Mouse (Mus musculus) hindbrain, embryonic 11.5 days (tissue): ENCODE data around the gene Tubg2. TPM values are rescaled to one million over a fixed set of nuclear protein-coding genes. Genes with fewer than 3 reads are reported as not detected.
"Not testable (repeated sequence)": the region's sequence is repeated elsewhere in the genome, so short reads cannot be mapped to it uniquely, and the experiment has no call there.

Experiments
- ATAC-seq: fragments of 200-750 bp; cut with Nextera tagmentation; 2 replicates; pipeline ENCODE4 v1.8.0; 2017; ENCODE audit warnings: mild to moderate bottlenecking, moderate TSS enrichment, moderate library complexity; ENCODE audit not compliant: low FRiP score
- DNase-seq: peaks from one replicate; pipeline ENCODE4 v3.0.0-alpha.2; 2015; ENCODE audit warnings: low spot score
- H3K27ac ChIP-seq: fragments of 300-500 bp; sonication (generic); 2 replicates; pipeline ENCODE4 v1.5.1; 2014; ENCODE audit warnings: mild to moderate bottlenecking, low read depth, low read length
- H3K27me3 ChIP-seq: fragments of 300-500 bp; sonication (generic); 2 replicates; pipeline ENCODE4 v1.6.1; 2014; ENCODE audit warnings: mild to moderate bottlenecking, low read length, moderate library complexity, mixed read lengths; ENCODE audit not compliant: control insufficient read depth, insufficient read depth
- H3K36me3 ChIP-seq: fragments of 300-500 bp; sonication (generic); 2 replicates; pipeline ENCODE4 v1.6.1; 2014; ENCODE audit warnings: mild to moderate bottlenecking, low read length, moderate library complexity, mixed read lengths; ENCODE audit not compliant: control insufficient read depth, insufficient read depth
- H3K4me1 ChIP-seq: fragments of 300-500 bp; sonication (generic); replicated peaks from 2 replicates; pipeline ENCODE4 v1.6.1; 2014; ENCODE audit warnings: low read length, mixed read lengths; ENCODE audit not compliant: control insufficient read depth, insufficient read depth
- H3K4me2 ChIP-seq: fragments of 300-500 bp; sonication (generic); replicated peaks from 2 replicates; pipeline ENCODE4 v1.6.1; 2014; ENCODE audit warnings: mild to moderate bottlenecking, low read depth, low read length
- H3K4me3 ChIP-seq: fragments of 300-500 bp; sonication (generic); 2 replicates; pipeline ENCODE4 v1.5.1; 2014; ENCODE audit warnings: low read depth, low read length
- H3K9ac ChIP-seq: fragments of 300-500 bp; sonication (generic); 2 replicates; pipeline ENCODE4 v1.6.1; 2014; ENCODE audit warnings: low read depth, low read length
- H3K9me3 ChIP-seq: fragments of 300-500 bp; sonication (generic); 2 replicates; pipeline ENCODE4 v1.6.1; 2016; ENCODE audit warnings: low read length; ENCODE audit not compliant: control insufficient read depth
- WGBS: fragments of 180-500 bp; shearing (Covaris S2); extraction: QIAGEN DNeasy Blood & Tissue Kit; methylation state at CpG from one replicate; pipeline ENCODE4 v1.1.7; 2014; 5-methylcytosine and 5-hydroxymethylcytosine counted together
- polyA plus RNA-seq: library from polyadenylated mRNA; unstranded; fragments of >200 nt; fragmentation: Nextera tagmentation; extraction: Ambion mirVana; gene quantifications from 2 replicates; pipeline ENCODE4 v1.2.1, GENCODE M21; 2014

The Tubg2 gene
- polyA plus RNA-seq, 1 experiment from 2014 or later, result 5.5 TPM

- peaks cover 35% of the 10 kb centered on the region for H3K27me3 ChIP-seq
- not testable (repeated sequence) for H3K9ac ChIP-seq, DNase-seq, H3K4me2 ChIP-seq, H3K9me3 ChIP-seq, H3K36me3 ChIP-seq, ATAC-seq, H3K4me3 ChIP-seq, H3K27ac ChIP-seq
- 81% methylated on average over 6 of the region's 10 CpGs for WGBS
- H3K4me1 ChIP-seq, result peaks cover 12% of the 10 kb centered on the region
Measured at GRCm38 (mm10) chr11:101160151-101160550, 4.4 kb downstream of the Tubg2 start.

DNA sequence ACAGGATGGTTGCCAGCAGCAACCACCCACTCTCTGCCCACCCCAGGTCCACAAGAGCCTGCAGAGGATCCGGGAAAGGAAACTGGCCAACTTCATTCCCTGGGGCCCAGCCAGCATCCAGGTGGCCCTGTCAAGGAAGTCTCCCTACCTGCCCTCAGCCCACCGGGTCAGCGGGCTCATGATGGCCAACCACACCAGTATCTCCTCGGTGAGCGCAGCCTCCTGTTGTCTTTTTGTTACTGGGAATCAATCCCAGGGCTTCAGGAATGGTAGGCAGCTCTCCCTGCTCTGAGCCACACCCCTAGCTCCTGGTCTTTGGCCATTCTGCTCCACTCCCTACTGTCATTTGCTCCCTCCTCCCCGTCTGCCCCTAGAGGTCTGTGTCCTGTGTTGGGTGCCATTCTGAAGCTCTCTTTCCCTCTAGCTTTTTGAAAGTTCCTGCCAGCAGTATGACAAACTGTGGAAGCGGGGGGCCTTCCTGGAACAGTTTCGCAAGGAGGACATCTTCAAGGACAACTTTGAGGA lies 5.3 kb downstream of the Tubg2 start:
- not testable (repeated sequence) for H3K9me3 ChIP-seq
- 80% methylated on average over 6 of the region's 8 CpGs for WGBS

GRCm38 (mm10) chr11:101161551-101161950 lies 5.8 kb downstream of the Tubg2 start:
- 91% methylated on average over 15 of the region's 15 CpGs for WGBS
- Histone ChIP-seq H3K27me3 (peaks cover 45% of the 10 kb centered on the region), H3K4me2 (no peak overlapping the region), H3K36me3 (no peaks in the 10 kb centered on the region), H3K4me1 (peaks cover 6% of the 10 kb centered on the region), H3K9me3 (no peaks in the 10 kb centered on the region), H3K9ac (no peak overlapping the region), H3K4me3 (no peak overlapping the region), H3K27ac (no peak overlapping the region)
- no peak for ATAC-seq
- no peak for DNase-seq

More for the DNA sequence above, 5.3 kb downstream of the Tubg2 start:
- H3K9ac ChIP-seq, H3K27ac ChIP-seq, DNase-seq, H3K4me1 ChIP-seq, ATAC-seq, H3K4me2 ChIP-seq, H3K4me3 ChIP-seq, H3K36me3 ChIP-seq: not testable (repeated sequence)
- peaks cover 40% of the 10 kb centered on the region for H3K27me3 ChIP-seq

GRCm38 (mm10) chr11:101162301-101162700 lies 6.6 kb downstream of the Tubg2 start:
- Histone ChIP-seq H3K27ac (no peak overlapping the region), H3K4me2 (no peak overlapping the region), H3K36me3 (no peaks in the 10 kb centered on the region), H3K27me3 (peaks cover 53% of the 10 kb centered on the region), H3K4me1 (peaks cover 6% of the 10 kb centered on the region), H3K4me3 (no peak overlapping the region), H3K9ac (no peak overlapping the region), H3K9me3 (no peaks in the 10 kb centered on the region)
- WGBS, result 61% methylated on average over 5 of the region's 5 CpGs
- ATAC-seq (no peak), DNase-seq (no peak)

- WGBS, result 60% methylated on average over 5 of the region's 5 CpGs
- no peak overlapping the region for H3K4me2 ChIP-seq
- H3K4me3 ChIP-seq, result no peak overlapping the region
- DNase-seq (no peak), ATAC-seq (no peak)
- H3K36me3 ChIP-seq, result no peaks in the 10 kb centered on the region
- H3K9ac ChIP-seq, result no peak overlapping the region
- no peaks in the 10 kb centered on the region for H3K9me3 ChIP-seq
- H3K27me3 ChIP-seq, result peaks cover 57% of the 10 kb centered on the region
- no peak overlapping the region for H3K27ac ChIP-seq
- H3K4me1 ChIP-seq, result peaks cover 6% of the 10 kb centered on the region
Measured at GRCm38 (mm10) chr11:101162772-101163171, 7.1 kb downstream of the Tubg2 start.

DNA sequence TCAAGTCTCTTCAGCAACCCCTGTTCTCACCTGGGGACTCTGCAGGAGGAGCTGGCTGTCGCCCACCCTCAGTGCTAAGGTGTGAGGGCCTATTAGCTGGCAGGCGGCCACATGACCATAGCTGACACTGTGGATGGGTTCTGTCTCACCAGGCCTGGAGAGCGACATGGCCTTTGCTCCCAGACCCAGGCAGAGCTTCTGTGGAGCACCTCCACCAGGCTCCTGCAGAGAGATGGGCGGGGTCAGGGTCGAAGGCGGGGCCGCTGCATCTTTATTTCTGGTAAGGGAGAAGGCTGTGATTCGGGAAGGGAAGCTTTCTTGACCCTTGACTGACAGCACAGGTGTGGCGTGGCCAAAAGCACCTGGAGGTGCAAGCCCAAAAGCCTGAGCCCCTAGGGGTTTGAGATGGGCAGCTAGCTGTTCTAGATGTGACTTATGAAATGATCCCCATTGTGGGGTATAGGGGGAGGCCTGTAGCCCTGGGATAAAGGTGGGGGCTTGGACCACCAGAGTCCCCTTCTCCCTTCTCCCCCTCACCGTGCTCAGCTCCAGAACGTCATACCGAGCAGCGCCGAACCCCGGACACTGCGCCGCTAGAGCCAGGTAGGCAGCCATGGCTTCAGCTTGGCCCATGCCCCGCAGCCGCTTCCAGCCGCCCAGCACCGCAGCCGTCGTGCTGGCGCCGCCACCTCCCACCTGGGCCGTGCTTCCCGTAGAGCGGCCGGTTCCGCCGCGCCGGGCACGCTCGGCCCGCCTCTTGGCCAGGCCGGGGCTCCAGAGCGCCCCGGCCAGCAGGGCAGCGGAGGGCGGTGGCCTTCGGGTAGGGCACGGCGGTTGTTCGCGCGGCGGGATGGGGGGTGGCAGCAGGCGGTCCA lies 8.0 kb downstream of the Tubg2 start:
- Histone ChIP-seq H3K9ac (no peak overlapping the region), H3K36me3 (no peaks in the 10 kb centered on the region), H3K4me2 (peak overlapping the region; percentile 45), H3K9me3 (no peaks in the 10 kb centered on the region), H3K27me3 (peaks cover 67% of the 10 kb centered on the region), H3K4me3 (peak overlapping the region; percentile 22), H3K27ac (no peak overlapping the region), H3K4me1 (peaks cover 6% of the 10 kb centered on the region)
- no peak for DNase-seq
- ATAC-seq, result no peak
- 10% methylated on average over 37 of the region's 49 CpGs for WGBS

DNA sequence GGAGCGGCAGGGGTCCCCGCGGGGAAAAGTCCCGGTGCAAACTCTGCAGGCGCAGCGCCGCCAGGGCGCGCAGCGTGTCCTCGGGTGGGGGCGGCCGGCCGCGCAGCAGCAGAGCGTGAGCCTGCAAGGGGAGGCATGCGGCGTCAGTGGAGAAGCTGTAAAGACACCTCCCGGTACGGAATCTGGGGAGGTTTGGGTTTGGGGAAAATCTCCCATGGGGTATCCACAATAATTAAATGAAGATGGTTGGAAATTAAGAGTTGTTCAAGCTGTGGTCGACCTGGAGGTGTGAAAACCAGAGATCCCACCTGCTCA lies 8.6 kb downstream of the Tubg2 start:
- Histone ChIP-seq H3K9me3 (no peaks in the 10 kb centered on the region), H3K4me1 (peaks cover 7% of the 10 kb centered on the region), H3K27me3 (peaks cover 72% of the 10 kb centered on the region), H3K9ac (no peak overlapping the region), H3K36me3 (no peaks in the 10 kb centered on the region), H3K4me2 (peak overlapping the region; percentile 45), H3K27ac (no peak overlapping the region), H3K4me3 (peak overlapping the region; percentile 22)
- DNase-seq, result no peak
- ATAC-seq, result no peak
- 1% methylated on average over 21 of the region's 21 CpGs for WGBS

DNA sequence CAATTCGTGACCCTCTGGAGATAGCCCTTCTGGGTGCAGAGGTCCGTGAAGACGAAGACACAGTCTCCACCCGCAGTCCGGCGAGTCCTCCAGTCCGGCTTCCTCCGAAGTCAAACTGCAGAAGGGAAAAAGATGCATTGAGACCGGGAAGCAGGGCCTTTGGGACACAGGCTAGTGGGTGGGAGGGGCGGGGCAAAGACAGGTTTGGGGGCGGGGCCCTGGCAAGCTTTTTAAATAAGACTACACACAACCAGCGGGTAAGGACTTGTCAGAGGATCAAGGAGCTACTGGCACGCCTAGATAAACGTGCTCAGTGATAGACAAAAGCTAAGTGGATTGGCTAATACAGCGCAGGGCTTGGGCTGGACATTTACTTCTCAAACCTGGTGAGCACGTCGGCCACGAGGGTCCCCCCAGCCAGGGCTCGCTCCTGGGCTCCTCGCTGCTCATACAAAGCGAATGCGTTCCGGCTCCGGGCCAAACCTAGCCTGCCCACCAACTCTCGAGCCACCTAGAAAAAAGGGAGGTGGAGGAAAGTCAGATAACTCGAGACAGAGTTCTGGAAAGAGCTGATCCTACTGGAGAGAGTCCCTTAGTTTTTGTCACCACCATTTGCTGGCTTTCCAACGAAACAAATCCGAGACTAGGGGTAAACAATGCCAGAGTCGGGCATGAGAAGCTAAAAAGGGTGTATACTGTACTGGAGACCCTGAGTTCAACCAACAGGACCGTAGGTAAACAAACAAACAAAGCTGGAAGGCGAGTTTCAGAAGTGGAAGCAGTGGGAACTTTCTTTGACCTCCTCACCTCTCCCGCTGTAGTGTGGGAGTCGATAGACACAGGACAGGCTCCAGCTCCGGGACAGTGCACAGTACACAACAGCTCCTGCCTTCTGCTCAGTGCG lies 9.2 kb downstream of the Tubg2 start:
- Histone ChIP-seq H3K27me3 (peaks cover 79% of the 10 kb centered on the region), H3K9ac (no peak overlapping the region), H3K4me1 (peaks cover 9% of the 10 kb centered on the region), H3K27ac (no peak overlapping the region), H3K36me3 (no peaks in the 10 kb centered on the region), H3K9me3 (no peaks in the 10 kb centered on the region), H3K4me2 (no peak overlapping the region), H3K4me3 (peak overlapping the region; percentile 22; the same call in 1 of the 2 replicates)
- WGBS, result 5% methylated on average over 35 of the region's 35 CpGs
- ATAC-seq (no peak), DNase-seq (peak; percentile 49)
